Mouse (Mus musculus) forebrain, postnatal 0 days (tissue): ENCODE data around the gene Cfap61. TPM values are rescaled to one million over a fixed set of nuclear protein-coding genes. Genes with fewer than 3 reads are reported as not detected.
"Not testable (repeated sequence)": the region's sequence is repeated elsewhere in the genome, so short reads cannot be mapped to it uniquely, and the experiment has no call there.

Source experiments
- ATAC-seq: fragments of 200-750 bp; cut with Nextera tagmentation; 2 replicates; pipeline ENCODE4 v1.8.0; 2017; ENCODE audit warnings: mild to moderate bottlenecking, moderate library complexity
- DNase-seq: peaks from one replicate; pipeline ENCODE4 v3.0.0-alpha.2; 2015
- H3K27ac ChIP-seq: fragments of 300-500 bp; sonication (generic); 2 replicates; pipeline ENCODE4 v1.5.1; 2014; ENCODE audit warnings: low read depth, mild to moderate bottlenecking, antibody characterized with exemption, low read length, moderate library complexity, mixed read lengths
- H3K27me3 ChIP-seq: fragments of 300-500 bp; sonication (generic); 2 replicates; pipeline ENCODE4 v1.6.1; 2014; ENCODE audit warnings: mild to moderate bottlenecking, low read length, mixed read lengths; ENCODE audit not compliant: insufficient read depth
- H3K36me3 ChIP-seq: fragments of 300-500 bp; sonication (generic); 2 replicates; pipeline ENCODE4 v1.6.1; 2014; ENCODE audit warnings: mild to moderate bottlenecking, moderate library complexity; ENCODE audit not compliant: insufficient read depth
- H3K4me1 ChIP-seq: fragments of 300-500 bp; sonication (generic); 2 replicates; pipeline ENCODE4 v1.6.1; 2014; ENCODE audit warnings: antibody characterized with exemption; ENCODE audit not compliant: insufficient read depth
- H3K4me2 ChIP-seq: fragments of 300-500 bp; sonication (generic); 2 replicates; pipeline ENCODE4 v1.6.1; 2014; ENCODE audit warnings: low read depth, mild to moderate bottlenecking, moderate library complexity
- H3K4me3 ChIP-seq: fragments of 300-500 bp; sonication (generic); 2 replicates; pipeline ENCODE4 v1.5.1; 2014; ENCODE audit warnings: low read depth, low read length, mixed read lengths
- H3K9ac ChIP-seq: fragments of 300-500 bp; sonication (generic); 2 replicates; pipeline ENCODE4 v1.6.1; 2014; ENCODE audit warnings: mild to moderate bottlenecking
- H3K9me3 ChIP-seq: fragments of 300-500 bp; sonication (generic); 2 replicates; pipeline ENCODE4 v1.6.1; 2016; ENCODE audit warnings: low read length
- CTCF ChIP-seq: sonication (generic); IDR thresholded peaks from 2 replicates; pipeline ENCODE4 v1.5.1; 2016; ENCODE audit warnings: antibody characterized with exemption, control low read depth, low read depth
- WGBS: fragments of 180-500 bp; shearing (Covaris S2); extraction: QIAGEN DNeasy Blood & Tissue Kit; methylation state at CpG from one replicate; pipeline ENCODE4 v1.1.7; 2014; 5-methylcytosine and 5-hydroxymethylcytosine counted together
- polyA plus RNA-seq: library from polyadenylated mRNA; unstranded; fragments of >200 nt; fragmentation: Nextera tagmentation; extraction: Ambion mirVana; gene quantifications from 2 replicates; pipeline ENCODE4 v1.2.1, GENCODE M21; 2015
- total RNA-seq: library from RNA; depleted of rRNA; stranded (reverse); fragments of >200 nt; gene quantifications from 2 replicates; pipeline ENCODE4 v1.2.3, GENCODE M21; 2014

Cfap61 gene
- total and polyA plus RNA-seq, 2 experiments from 2014 or later: 3.9 to 7.4 TPM

- over 99% methylated on average over 6 of the region's 6 CpGs for WGBS
- H3K9me3 ChIP-seq: no peaks in the 10 kb centered on the region
- no peaks in the 10 kb centered on the region for H3K27me3 ChIP-seq
- no peak overlapping the region for H3K27ac ChIP-seq
- TF ChIP-seq CTCF: no peak
- H3K9ac ChIP-seq: no peak overlapping the region
- H3K4me3 ChIP-seq: no peak overlapping the region
- no peaks in the 10 kb centered on the region for H3K36me3 ChIP-seq
- no peaks in the 10 kb centered on the region for H3K4me1 ChIP-seq
- ATAC-seq (no peak), DNase-seq (no peak)
- H3K4me2 ChIP-seq: no peak overlapping the region
Measured at GRCm38 (mm10) chr2:145893756-145894155, 40.8 kb upstream of the Cfap61 start.

DNA sequence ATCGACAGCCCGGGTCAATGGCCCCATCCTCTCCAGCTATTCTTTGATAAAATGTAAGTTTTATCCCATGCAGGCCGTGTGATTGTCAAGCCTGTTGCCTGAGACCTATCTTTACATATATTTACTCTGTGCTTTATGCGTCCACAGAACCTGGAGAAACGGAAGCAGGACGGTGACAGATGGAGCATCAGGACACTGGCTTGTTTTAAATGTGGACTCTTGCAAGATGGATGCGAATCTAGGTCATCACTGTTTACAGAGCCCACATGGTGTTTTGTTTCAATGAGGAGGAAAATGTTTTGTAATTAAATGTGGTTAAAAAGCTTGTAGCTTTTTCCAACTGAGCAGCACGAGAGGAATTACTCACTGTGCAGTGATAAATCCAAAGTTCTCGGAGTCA is 36.5 kb upstream of the Cfap61 start:
- no peak for TF ChIP-seq CTCF
- ATAC-seq: no peak
- Histone ChIP-seq H3K4me2 (no peak overlapping the region), H3K27me3 (no peaks in the 10 kb centered on the region), H3K9me3 (no peaks in the 10 kb centered on the region), H3K36me3 (no peaks in the 10 kb centered on the region), H3K4me1 (no peaks in the 10 kb centered on the region), H3K9ac (no peak overlapping the region), H3K4me3 (no peak overlapping the region), H3K27ac (no peak overlapping the region)
- WGBS: 75% methylated on average over 9 of the region's 9 CpGs
- no peak for DNase-seq

GRCm38 (mm10) chr2:145900318-145900717 is 34.3 kb upstream of the Cfap61 start:
- DNase-seq, H3K4me1 ChIP-seq, H3K9me3 ChIP-seq, H3K27me3 ChIP-seq, H3K4me3 ChIP-seq, H3K4me2 ChIP-seq, H3K27ac ChIP-seq, H3K36me3 ChIP-seq, H3K9ac ChIP-seq, ATAC-seq: not testable (repeated sequence)
- 73% methylated on average over 6 of the region's 8 CpGs for WGBS

GRCm38 (mm10) chr2:145901861-145902260 is 32.7 kb upstream of the Cfap61 start, which contains the start of gene Naa20:
Naa20 (plus strand) TSS chr2:145902099.
- peak within 1 kb of the TSS; percentile 86 for H3K4me3 ChIP-seq
- no peak within 1 kb of the TSS for H3K9ac ChIP-seq
- no peak for TF ChIP-seq CTCF
- H3K27ac ChIP-seq: no peak within 1 kb of the TSS
- WGBS: 89% methylated on average over 6 of the region's 6 CpGs
- H3K9me3 ChIP-seq: no peaks in the 10 kb centered on the region
- DNase-seq: no peak
- ATAC-seq: no peak
- no peaks in the 10 kb centered on the region for H3K27me3 ChIP-seq
- peak within 1 kb of the TSS; percentile 56 for H3K4me2 ChIP-seq
- peaks cover 4% of the 10 kb centered on the region; the same call in 1 of the 2 replicates for H3K36me3 ChIP-seq
- H3K4me1 ChIP-seq: peaks cover 8% of the 10 kb centered on the region; the same call in 1 of the 2 replicates

DNA sequence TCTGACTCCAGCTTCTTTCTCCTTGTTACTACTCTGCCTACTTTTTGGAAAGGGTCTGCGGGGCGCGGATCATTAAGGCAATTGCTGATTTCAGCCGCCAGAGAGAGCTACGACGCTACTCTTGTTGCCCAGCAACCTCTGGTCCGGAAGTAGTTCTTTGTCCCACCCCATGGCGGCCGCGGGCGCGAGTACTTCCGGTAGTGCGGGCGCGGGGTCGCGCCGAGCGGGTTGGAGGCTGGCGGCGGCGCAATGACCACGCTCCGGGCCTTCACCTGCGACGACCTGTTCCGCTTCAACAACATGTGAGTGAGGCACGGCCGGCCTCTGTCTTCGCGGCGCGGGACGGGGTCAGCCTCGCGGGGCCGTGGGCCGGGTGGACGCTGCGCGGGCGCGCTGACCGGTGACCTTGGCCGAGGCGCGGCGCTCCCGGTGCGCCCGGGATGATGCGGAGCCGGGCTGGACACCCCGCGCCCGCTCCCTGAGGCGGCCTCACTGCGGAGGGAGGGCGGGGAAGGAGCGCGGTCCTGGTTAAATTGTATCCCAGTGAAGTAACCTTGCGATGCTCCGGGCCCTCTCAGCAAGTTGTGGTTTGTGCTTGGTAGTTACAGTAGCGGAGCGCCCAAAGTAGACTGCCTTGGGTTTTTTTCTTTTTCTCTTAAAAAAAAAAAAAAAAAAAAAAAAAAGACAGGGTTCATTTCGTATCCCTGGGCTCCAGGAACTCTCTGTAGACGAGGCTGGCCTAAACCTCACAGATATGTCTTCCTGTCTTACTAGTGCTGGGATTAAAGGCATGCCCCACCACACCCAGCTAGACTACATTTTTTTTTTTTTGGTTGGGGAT is 31.3 kb upstream of the Cfap61 start:
- Histone ChIP-seq H3K36me3 (peaks cover 4% of the 10 kb centered on the region; the same call in 1 of the 2 replicates), H3K27me3 (no peaks in the 10 kb centered on the region), H3K4me3 (peak overlapping the region; percentile 86), H3K4me2 (peak overlapping the region; percentile 56), H3K27ac (peak overlapping the region; percentile 78), H3K9ac (peak overlapping the region; percentile 91), H3K4me1 (peaks cover 8% of the 10 kb centered on the region; the same call in 1 of the 2 replicates), H3K9me3 (no peaks in the 10 kb centered on the region)
- TF ChIP-seq CTCF: peak; percentile 84
- ATAC-seq (peak; percentile 99), DNase-seq (peak; percentile 93)
- 2% methylated on average over 68 of the region's 68 CpGs for WGBS

DNA sequence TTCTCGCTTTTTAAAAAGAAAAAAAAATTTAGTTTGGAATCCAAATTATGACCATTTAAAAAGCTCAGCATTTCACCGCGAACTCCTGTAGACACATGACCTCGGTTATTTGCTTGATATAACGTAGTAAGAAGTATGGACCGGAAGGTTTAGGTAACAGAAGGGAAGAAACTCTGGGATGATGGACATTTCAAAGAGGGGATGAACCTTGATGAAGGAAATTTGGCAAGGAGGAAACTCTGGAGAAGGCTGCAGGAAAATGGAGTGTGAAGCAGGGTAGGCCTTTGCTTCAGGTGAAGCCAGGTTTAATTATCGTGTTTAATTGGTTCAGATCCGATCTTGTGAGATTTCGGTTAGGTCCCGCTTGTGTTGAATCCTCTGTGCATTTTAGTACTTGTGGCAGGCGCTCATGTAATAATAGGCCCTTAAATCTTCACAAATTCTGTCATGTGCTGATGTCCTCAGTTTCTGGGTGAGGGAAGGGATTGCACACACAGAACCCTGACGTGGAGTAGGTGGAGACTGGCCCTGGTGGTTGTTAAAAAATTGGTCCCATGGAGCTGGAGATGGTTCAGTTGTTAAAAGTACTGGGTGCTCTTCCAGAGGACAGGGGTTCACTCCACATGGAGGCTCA is 30.5 kb upstream of the Cfap61 start:
- DNase-seq: no peak
- Histone ChIP-seq H3K4me2 (peak overlapping the region; percentile 56), H3K9ac (peak overlapping the region; percentile 91), H3K9me3 (no peaks in the 10 kb centered on the region), H3K4me3 (peak overlapping the region; percentile 86), H3K36me3 (peaks cover 11% of the 10 kb centered on the region; the same call in 1 of the 2 replicates), H3K4me1 (peaks cover 8% of the 10 kb centered on the region; the same call in 1 of the 2 replicates), H3K27ac (no peak overlapping the region), H3K27me3 (no peaks in the 10 kb centered on the region)
- no peak for TF ChIP-seq CTCF
- ATAC-seq: no peak
- WGBS: 28% methylated on average over 12 of the region's 12 CpGs

- ATAC-seq: no peak
Measured at GRCm38 (mm10) chr2:145905156-145905555, 29.4 kb upstream of the Cfap61 start.

More at GRCm38 (mm10) chr2:145905156-145905555, 29.4 kb upstream of the Cfap61 start:
- H3K4me3 ChIP-seq: no peak overlapping the region
- TF ChIP-seq CTCF: no peak
- H3K4me1 ChIP-seq: peaks cover 8% of the 10 kb centered on the region; the same call in 1 of the 2 replicates
- H3K9ac ChIP-seq: no peak overlapping the region
- H3K9me3 ChIP-seq: no peaks in the 10 kb centered on the region
- no peak for DNase-seq
- 79% methylated on average over 6 of the region's 6 CpGs for WGBS
- no peak overlapping the region for H3K4me2 ChIP-seq
- peaks cover 16% of the 10 kb centered on the region for H3K36me3 ChIP-seq
- H3K27ac ChIP-seq: no peak overlapping the region
- H3K27me3 ChIP-seq: no peaks in the 10 kb centered on the region
